Mouse (Mus musculus): ENCODE data around the gene Stag1. TPM values are rescaled to one million over a fixed set of nuclear protein-coding genes. Genes with fewer than 3 reads are reported as not detected.

Stag1 gene
- polyA plus RNA-seq, 1 experiment from 2014 or later = 61.0 TPM

DNA sequence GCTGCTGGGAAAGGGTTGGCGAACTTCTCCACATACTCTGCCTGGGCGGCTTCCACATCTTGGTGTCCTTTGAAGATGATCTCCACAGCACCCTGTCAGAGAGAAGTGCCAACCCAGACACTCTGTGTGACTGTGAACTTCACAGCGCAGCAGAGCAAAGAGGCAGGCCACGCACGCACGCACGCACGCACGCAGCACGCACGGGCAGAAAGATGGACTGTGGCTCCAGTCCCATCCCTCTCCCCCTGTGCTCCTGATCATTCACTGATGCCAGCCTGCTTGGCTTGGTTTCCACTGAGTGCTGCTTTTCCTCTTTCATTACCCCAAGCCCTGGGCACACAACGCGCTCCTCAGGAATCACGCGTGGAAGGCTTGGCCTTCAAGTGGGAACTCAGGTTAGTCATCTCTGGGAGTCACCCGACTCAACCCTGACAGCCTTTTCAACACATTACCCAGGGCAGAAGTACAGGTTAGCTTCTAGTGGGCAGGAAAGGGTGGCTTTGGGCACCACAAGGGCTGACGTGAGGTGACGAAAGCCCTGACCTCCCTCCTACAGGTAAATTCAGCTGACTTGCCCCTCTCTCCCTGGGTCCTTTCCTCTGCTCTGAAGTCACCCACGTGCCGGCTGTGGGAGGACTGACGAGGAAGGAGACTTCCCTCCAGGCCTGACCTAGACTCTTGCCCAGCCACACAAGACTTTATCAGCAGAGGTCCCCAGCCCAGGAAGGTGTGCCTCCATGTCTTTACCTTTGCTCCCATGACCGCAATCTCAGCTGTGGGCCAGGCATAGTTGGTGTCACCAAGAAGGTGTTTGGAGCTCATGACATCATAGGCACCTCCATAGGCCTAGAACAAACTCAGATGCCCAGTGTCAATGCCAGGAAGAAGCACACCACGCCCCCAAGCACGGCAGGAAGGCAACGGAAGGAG is 387.0 kb downstream of the Stag1 start:
- no peak for ATAC-seq (ENCODE audit: low FRiP score)

DNA sequence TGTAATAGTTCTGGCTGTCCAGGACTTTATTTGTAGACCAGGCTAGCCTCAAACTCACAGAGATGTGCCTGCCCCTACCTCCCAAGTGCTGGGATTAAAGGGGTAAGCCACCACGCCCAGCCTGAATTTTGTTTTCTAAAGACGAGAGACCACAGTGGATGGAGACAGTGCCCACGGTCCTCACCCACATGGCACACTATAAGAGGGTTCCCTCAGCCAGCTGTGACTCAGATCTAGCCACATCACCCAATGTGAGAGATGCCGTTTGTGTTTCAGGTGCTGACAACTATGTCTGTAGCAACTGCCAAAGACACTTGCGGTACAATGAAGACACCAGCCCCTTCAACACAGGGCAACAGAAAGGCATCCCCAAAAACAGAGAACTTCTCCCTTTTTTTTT is 389.4 kb downstream of the Stag1 start:
- ATAC-seq (ENCODE audit: low FRiP score) = no peak
- H3K27ac ChIP-seq = no peak overlapping the region
- H3K9me3 ChIP-seq = peaks cover 8% of the 10 kb centered on the region; the same call in 1 of the 2 replicates
- H3K9ac ChIP-seq = no peak overlapping the region
- no peaks in the 10 kb centered on the region for H3K4me1 ChIP-seq
- no peak overlapping the region for H3K4me3 ChIP-seq (replicated peaks)
- H3K36me3 ChIP-seq (replicated peaks) = peaks cover 26% of the 10 kb centered on the region
- no peak overlapping the region for H3K4me2 ChIP-seq
- no peaks in the 10 kb centered on the region for H3K27me3 ChIP-seq
- WGBS = 93% methylated on average over 5 of the region's 5 CpGs

More for the DNA sequence above, 387.0 kb downstream of the Stag1 start:
- no peak overlapping the region for H3K27ac ChIP-seq
- H3K9ac ChIP-seq = no peak overlapping the region
- H3K27me3 ChIP-seq = no peaks in the 10 kb centered on the region
- H3K36me3 ChIP-seq (replicated peaks) = peaks cover 24% of the 10 kb centered on the region
- no peak overlapping the region for H3K4me2 ChIP-seq
- 97% methylated on average over 25 of the region's 25 CpGs for WGBS
- H3K9me3 ChIP-seq = peaks cover 8% of the 10 kb centered on the region; the same call in 1 of the 2 replicates
- no peak overlapping the region for H3K4me3 ChIP-seq (replicated peaks)
- no peaks in the 10 kb centered on the region for H3K4me1 ChIP-seq

DNA sequence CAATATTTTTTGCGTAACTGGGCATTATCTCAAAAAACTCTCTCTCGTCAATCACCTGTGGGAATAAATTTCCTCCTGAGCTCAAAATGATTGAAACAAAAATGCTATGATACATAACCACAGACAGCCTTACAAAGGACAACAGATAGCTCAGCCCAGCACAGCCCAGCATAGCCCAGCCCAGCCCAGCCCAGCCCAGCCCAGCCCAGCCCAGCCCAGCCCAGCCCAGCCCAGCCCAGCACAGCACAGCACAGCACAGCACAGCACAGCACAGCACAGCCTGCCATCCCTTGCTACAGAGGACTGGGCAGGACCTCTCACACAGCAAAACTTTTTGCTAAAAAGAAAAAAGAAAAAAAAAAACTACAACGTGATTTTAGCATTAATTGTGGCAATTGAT is 390.3 kb downstream of the Stag1 start:
- Histone ChIP-seq H3K27ac (no peak overlapping the region), H3K4me2 (no peak overlapping the region), H3K9ac (no peak overlapping the region), H3K4me3 (replicated peaks) (no peak overlapping the region), H3K27me3 (no peaks in the 10 kb centered on the region), H3K4me1 (no peaks in the 10 kb centered on the region), H3K36me3 (replicated peaks) (peaks cover 26% of the 10 kb centered on the region), H3K9me3 (peaks cover 8% of the 10 kb centered on the region; the same call in 1 of the 2 replicates)
- WGBS = 85% methylated on average over 3 of the region's 3 CpGs
- ATAC-seq (ENCODE audit: low FRiP score) = no peak

DNA sequence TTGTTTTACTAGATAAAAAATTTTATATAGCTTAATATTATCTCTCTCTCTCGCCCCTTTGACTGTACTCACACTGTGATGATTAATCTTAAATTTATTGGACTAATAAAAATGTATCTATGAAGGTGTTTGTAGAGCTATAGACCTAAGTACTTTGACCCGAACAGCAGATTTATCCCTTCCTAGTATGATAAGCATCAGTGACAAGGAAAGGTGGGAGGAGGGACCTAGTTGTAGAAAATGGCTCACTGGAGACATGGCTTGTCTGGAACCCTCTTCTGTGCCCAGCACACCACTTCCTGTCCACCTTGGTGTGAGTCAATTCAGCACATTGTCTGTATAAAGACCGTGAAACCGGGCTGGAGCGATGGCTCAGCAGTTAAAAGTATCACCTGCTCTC is 393.0 kb downstream of the Stag1 start:
- 90% methylated on average over 5 of the region's 5 CpGs for WGBS
- ATAC-seq (ENCODE audit: low FRiP score) = no peak
- Histone ChIP-seq H3K27ac (no peak overlapping the region), H3K4me2 (no peak overlapping the region), H3K4me3 (replicated peaks) (no peak overlapping the region), H3K27me3 (no peaks in the 10 kb centered on the region), H3K4me1 (no peaks in the 10 kb centered on the region), H3K9me3 (peaks cover 8% of the 10 kb centered on the region; the same call in 1 of the 2 replicates), H3K9ac (no peak overlapping the region), H3K36me3 (replicated peaks) (peaks cover 16% of the 10 kb centered on the region)

DNA sequence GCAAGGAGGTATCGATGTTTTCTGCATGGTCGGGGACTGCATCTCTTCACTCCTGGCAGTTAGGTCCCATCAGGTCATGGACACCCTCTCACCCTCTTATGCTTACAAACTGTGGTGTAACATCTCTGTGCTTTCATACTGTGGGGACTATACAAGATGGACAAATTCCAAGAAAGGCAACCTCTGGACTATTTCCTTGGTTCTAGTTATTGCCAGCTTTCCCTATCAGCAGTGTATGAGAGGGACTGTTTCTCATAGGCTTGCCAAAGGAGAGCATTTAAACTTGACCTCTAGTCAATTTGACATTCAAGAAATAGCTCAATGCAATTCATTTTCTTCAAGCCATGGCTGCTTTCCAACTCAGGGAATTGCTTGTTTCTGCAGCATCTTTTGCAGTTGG is 393.7 kb downstream of the Stag1 start:
- H3K9ac ChIP-seq = no peak overlapping the region
- no peaks in the 10 kb centered on the region for H3K4me1 ChIP-seq
- no peak overlapping the region for H3K4me2 ChIP-seq
- peaks cover 8% of the 10 kb centered on the region; the same call in 1 of the 2 replicates for H3K9me3 ChIP-seq
- no peaks in the 10 kb centered on the region for H3K27me3 ChIP-seq
- 97% methylated on average over 2 of the region's 2 CpGs for WGBS
- H3K27ac ChIP-seq = no peak overlapping the region
- peaks cover 16% of the 10 kb centered on the region for H3K36me3 ChIP-seq (replicated peaks)
- H3K4me3 ChIP-seq (replicated peaks) = no peak overlapping the region
- ATAC-seq (ENCODE audit: low FRiP score) = no peak

- Histone ChIP-seq H3K4me1 (no peaks in the 10 kb centered on the region), H3K4me2 (no peak overlapping the region), H3K27me3 (no peaks in the 10 kb centered on the region), H3K9me3 (peaks cover 8% of the 10 kb centered on the region; the same call in 1 of the 2 replicates), H3K36me3 (replicated peaks) (peaks cover 16% of the 10 kb centered on the region), H3K27ac (no peak overlapping the region), H3K4me3 (replicated peaks) (no peak overlapping the region), H3K9ac (no peak overlapping the region)
- ATAC-seq (ENCODE audit: low FRiP score) = no peak
- WGBS = 93% methylated on average over 2 of the region's 2 CpGs
These were observed 394.6 kb downstream of the Stag1 start for GRCm38 (mm10) chr9:100992191-100992590.

DNA sequence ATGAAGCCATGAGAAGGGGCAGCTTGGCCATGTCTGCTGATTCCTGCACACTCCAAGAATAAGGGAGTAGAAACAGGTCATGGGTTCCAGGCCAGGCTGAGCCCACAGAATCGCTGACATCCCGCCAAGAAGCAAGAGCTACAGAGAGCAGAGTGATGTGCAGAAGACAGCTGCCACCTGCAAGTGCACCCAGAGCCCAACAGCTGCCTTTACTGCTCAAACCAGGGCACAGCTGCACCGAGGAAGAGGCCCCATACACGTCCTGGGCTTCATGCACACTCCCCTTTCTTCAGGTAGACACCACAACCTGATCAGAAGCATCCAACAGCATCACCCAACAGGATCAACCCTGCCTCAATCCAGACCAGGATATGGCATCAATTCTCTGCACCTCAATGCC is 396.3 kb downstream of the Stag1 start:
- Histone ChIP-seq H3K9ac (no peak overlapping the region), H3K27ac (no peak overlapping the region), H3K4me1 (no peaks in the 10 kb centered on the region), H3K4me2 (no peak overlapping the region), H3K4me3 (replicated peaks) (no peak overlapping the region), H3K9me3 (peaks cover 7% of the 10 kb centered on the region; the same call in 1 of the 2 replicates), H3K36me3 (replicated peaks) (peaks cover 16% of the 10 kb centered on the region), H3K27me3 (no peaks in the 10 kb centered on the region)
- 91% methylated on average over 4 of the region's 4 CpGs for WGBS
- no peak for ATAC-seq (ENCODE audit: low FRiP score)

- no peaks in the 10 kb centered on the region for H3K9me3 ChIP-seq
- no peak overlapping the region for H3K4me3 ChIP-seq (replicated peaks)
- H3K9ac ChIP-seq = no peak overlapping the region
- ATAC-seq (ENCODE audit: low FRiP score) = no peak
- H3K36me3 ChIP-seq (replicated peaks) = peaks cover 11% of the 10 kb centered on the region; the same call in 1 of the 2 replicates
- H3K27me3 ChIP-seq = no peaks in the 10 kb centered on the region
- WGBS = 95% methylated on average over 2 of the region's 2 CpGs
- no peaks in the 10 kb centered on the region for H3K4me1 ChIP-seq
- H3K4me2 ChIP-seq = no peak overlapping the region
- H3K27ac ChIP-seq = no peak overlapping the region
These were observed 399.5 kb downstream of the Stag1 start for GRCm38 (mm10) chr9:100997138-100997537.

GRCm38 (mm10) chr9:101002053-101002452 is 404.5 kb downstream of the Stag1 start:
- 0 out of 2 replicates have a peak, but pooled peaks cover 4% of the 10 kb centered on the region for H3K36me3 ChIP-seq (replicated peaks)
- WGBS = 92% methylated on average over 4 of the region's 4 CpGs
- no peaks in the 10 kb centered on the region for H3K9me3 ChIP-seq
- no peak overlapping the region for H3K4me2 ChIP-seq
- H3K4me3 ChIP-seq (replicated peaks) = no peak overlapping the region
- H3K4me1 ChIP-seq = no peaks in the 10 kb centered on the region
- no peak for ATAC-seq (ENCODE audit: low FRiP score)
- no peak overlapping the region for H3K9ac ChIP-seq
- H3K27me3 ChIP-seq = no peaks in the 10 kb centered on the region
- H3K27ac ChIP-seq = no peak overlapping the region

DNA sequence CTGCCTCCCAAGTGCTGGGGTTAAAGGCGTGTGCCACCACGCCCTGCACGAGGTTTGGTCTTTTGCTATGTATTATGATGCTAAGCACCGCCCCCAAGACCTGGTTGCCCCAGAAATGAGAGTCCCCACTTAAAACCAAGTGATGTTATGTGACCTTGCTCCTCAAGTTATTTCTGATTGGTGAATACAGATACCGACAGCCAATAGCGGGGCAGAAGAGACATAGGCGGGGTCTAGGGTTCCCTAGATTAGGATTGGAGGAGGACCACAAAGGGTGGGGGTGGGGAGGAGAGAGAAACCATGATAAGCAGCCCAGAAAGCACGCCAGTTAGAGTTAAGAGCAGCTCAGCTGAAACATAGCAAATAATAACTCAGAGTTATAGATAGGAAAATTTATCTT is 405.2 kb downstream of the Stag1 start:
- no peaks in the 10 kb centered on the region for H3K9me3 ChIP-seq
- 0 out of 2 replicates have a peak, but pooled peaks cover 4% of the 10 kb centered on the region for H3K36me3 ChIP-seq (replicated peaks)
- H3K27ac ChIP-seq = no peak overlapping the region
- no peak for ATAC-seq (ENCODE audit: low FRiP score)
- H3K27me3 ChIP-seq = no peaks in the 10 kb centered on the region
- no peak overlapping the region for H3K4me2 ChIP-seq
- no peaks in the 10 kb centered on the region for H3K4me1 ChIP-seq
- 92% methylated on average over 8 of the region's 8 CpGs for WGBS
- H3K4me3 ChIP-seq (replicated peaks) = no peak overlapping the region
- no peak overlapping the region for H3K9ac ChIP-seq

GRCm38 (mm10) chr9:101003302-101003701 is 405.7 kb downstream of the Stag1 start:
- no peaks in the 10 kb centered on the region for H3K4me1 ChIP-seq
- no peak overlapping the region for H3K4me3 ChIP-seq (replicated peaks)
- H3K9me3 ChIP-seq = no peaks in the 10 kb centered on the region
- no peaks in the 10 kb centered on the region for H3K27me3 ChIP-seq
- no peak overlapping the region for H3K9ac ChIP-seq
- 87% methylated on average over 5 of the region's 5 CpGs for WGBS
- H3K4me2 ChIP-seq = no peak overlapping the region
- H3K36me3 ChIP-seq (replicated peaks) = 0 out of 2 replicates have a peak, but pooled peaks cover 4% of the 10 kb centered on the region
- ATAC-seq (ENCODE audit: low FRiP score) = no peak
- H3K27ac ChIP-seq = no peak overlapping the region

DNA sequence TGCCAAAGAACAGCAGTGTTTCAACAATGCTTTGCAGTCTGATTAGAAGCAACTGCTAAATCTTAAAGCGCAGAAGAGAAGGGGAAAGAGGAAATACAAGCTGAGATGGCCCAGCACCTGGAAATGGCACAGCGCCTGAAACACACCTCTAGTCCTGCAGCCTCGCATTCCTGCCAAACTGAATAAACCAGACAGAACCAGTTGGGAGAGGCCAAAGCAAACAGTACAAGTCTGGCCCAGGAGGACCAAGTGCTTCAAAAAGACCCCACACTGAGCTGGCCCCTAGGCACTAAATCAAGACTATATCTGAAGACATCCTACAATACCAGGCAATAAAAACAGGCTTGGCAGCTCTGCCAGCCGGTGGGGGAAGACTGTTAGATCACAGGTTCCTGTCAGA is 408.3 kb downstream of the Stag1 start:
- Histone ChIP-seq H3K36me3 (replicated peaks) (0 out of 2 replicates have a peak, but pooled peaks cover 4% of the 10 kb centered on the region), H3K4me2 (no peak overlapping the region), H3K4me3 (replicated peaks) (no peak overlapping the region), H3K9me3 (no peaks in the 10 kb centered on the region), H3K27ac (no peak overlapping the region), H3K4me1 (no peaks in the 10 kb centered on the region), H3K27me3 (no peaks in the 10 kb centered on the region), H3K9ac (no peak overlapping the region)
- ATAC-seq (ENCODE audit: low FRiP score) = no peak
- 89% methylated on average over 4 of the region's 4 CpGs for WGBS

All from forebrain, embryonic 12.5 days (tissue).